In the genomic region with DNA sequence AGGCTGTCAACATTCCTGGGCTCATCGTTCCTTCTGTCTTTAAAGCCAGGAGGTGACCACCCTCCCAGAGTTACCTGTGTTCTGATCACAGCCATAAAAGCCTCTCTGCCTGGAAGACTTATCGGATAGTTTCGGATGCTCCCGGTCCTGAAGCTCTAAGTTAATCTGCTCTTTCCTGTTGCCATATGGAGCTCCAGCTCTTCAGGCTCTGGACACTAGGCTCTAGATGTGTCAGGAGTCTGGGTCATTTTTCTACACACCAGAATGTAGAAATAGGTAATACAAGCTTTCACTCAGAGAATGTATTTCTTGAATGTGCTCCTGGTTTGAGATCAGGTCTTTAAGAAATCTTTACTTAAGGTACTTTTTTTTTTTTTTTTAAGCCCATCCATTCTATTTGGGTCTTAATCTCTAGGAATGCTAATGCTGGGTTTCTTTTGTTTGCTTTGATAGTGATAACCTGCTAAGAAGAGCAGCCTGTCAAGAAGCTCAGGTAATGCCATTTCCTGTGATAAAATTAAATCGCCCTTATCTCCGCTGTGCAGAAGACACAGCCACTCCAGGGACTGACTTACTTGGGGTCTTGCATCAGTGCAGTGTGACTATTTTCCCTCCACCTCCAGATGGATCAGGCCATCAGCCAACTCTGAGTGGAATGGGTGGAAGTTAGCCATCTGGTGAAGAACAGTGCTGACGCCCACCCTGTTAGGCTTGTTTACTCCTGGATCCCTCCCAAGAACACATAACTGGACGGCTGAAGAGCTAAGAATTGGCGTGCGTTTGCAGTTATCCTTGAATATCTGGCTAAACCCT, we compare ENCODE assay signal across 8 mouse cellular contexts. TPM values are rescaled to one million over a fixed set of nuclear protein-coding genes. Genes with fewer than 3 reads are reported as not detected.
DNase-seq lines count a peak whose midpoint lies in the region; ATAC-seq and TF ChIP-seq lines count a peak whose summit lies in the region.

No protein-coding gene starts in this region.

- 0 out of 2 replicates have a peak overlapping the region, but pooled peaks have one; percentile 50 for H3K27ac ChIP-seq in forebrain, embryonic 14.5 days (ENCODE audit: low read depth, low read length)
- no peak overlapping the region for H3K27ac ChIP-seq in forebrain, embryonic 12.5 days
- peak overlapping the region; percentile 73; the same call in 1 of the 2 replicates for H3K27ac ChIP-seq in lung, embryonic 14.5 days (ENCODE audit: low read depth)
- H3K27ac ChIP-seq in thymus, adult 2 months (ENCODE audit: control insufficient read depth, insufficient read depth, low read length): no peak overlapping the region

- H3K4me2 ChIP-seq in forebrain, embryonic 14.5 days (ENCODE audit: low read length): no peak overlapping the region
- no peak overlapping the region for H3K4me2 ChIP-seq in forebrain, embryonic 12.5 days
- H3K4me2 ChIP-seq in lung, embryonic 14.5 days: no peak overlapping the region

- H3K36me3 ChIP-seq in forebrain, embryonic 14.5 days (ENCODE audit: control insufficient read depth, insufficient read depth, low read length): 0 out of 2 replicates have a peak, but pooled peaks cover 11% of the 10 kb centered on the region
- peaks cover 3% of the 10 kb centered on the region; the same call in 1 of the 2 replicates for H3K36me3 ChIP-seq in forebrain, embryonic 12.5 days (replicated peaks)
- peaks cover 3% of the 10 kb centered on the region; the same call in 1 of the 2 replicates for H3K36me3 ChIP-seq in lung, embryonic 14.5 days (ENCODE audit: insufficient read depth)
- peaks cover 4% of the 10 kb centered on the region; the same call in 1 of the 2 replicates for H3K36me3 ChIP-seq in thymus, adult 2 months (ENCODE audit: control insufficient read depth, insufficient read depth, low read length)

- TF ChIP-seq CTCF in lung, embryonic 14.5 days (IDR thresholded peaks at IDR 0.05; ENCODE audit: low read depth): no peak
- TF ChIP-seq CTCF in thymus, adult 2 months (IDR thresholded peaks at IDR 0.05; ENCODE audit: borderline replicate concordance, control insufficient read depth, extremely low read depth, insufficient read depth, low read length, poor library complexity): no peak

- H3K4me3 ChIP-seq in forebrain, embryonic 14.5 days (ENCODE audit: low read depth, low read length): no peak overlapping the region
- H3K4me3 ChIP-seq in forebrain, embryonic 12.5 days (replicated peaks): no peak overlapping the region
- no peak overlapping the region for H3K4me3 ChIP-seq in lung, embryonic 14.5 days (ENCODE audit: low read depth, low read length)
- H3K4me3 ChIP-seq in thymus, adult 2 months (ENCODE audit: control insufficient read depth, insufficient read depth, low read length): no peak overlapping the region

- H3K4me1 ChIP-seq in forebrain, embryonic 14.5 days (ENCODE audit: control insufficient read depth, insufficient read depth, low read length): no peaks in the 10 kb centered on the region
- no peaks in the 10 kb centered on the region for H3K4me1 ChIP-seq in forebrain, embryonic 12.5 days
- 0 out of 2 replicates have a peak, but pooled peaks cover 3% of the 10 kb centered on the region for H3K4me1 ChIP-seq in lung, embryonic 14.5 days (ENCODE audit: insufficient read depth)
- H3K4me1 ChIP-seq in thymus, adult 2 months (replicated peaks; ENCODE audit: control insufficient read depth, insufficient read depth, low read length): no peaks in the 10 kb centered on the region

- DNase-seq in forebrain, embryonic 14.5 days (ENCODE audit: low spot score): peak; percentile 86
- DNase-seq in 3T3-L1 (ENCODE audit: low read depth, low spot score): peak; percentile 28
- DNase-seq in cerebellum, postnatal 25 days: peak; percentile 61 to 62
- DNase-seq in heart, postnatal 4 days: peak; percentile 41
- DNase-seq in lung, embryonic 14.5 days: peak; percentile 89
- DNase-seq in testis, postnatal 10 days (ENCODE audit: low spot score): peak; percentile 49
- no peak for DNase-seq in thymus, adult 2 months

- WGBS in forebrain, embryonic 14.5 days: 63% methylated on average over 10 of the region's 10 CpGs
- 89% methylated on average over 10 of the region's 10 CpGs for WGBS in forebrain, embryonic 12.5 days
- 43% methylated on average over 10 of the region's 10 CpGs for WGBS in lung, embryonic 14.5 days
- WGBS in thymus, adult 2 months: 93% methylated on average over 10 of the region's 10 CpGs

- H3K9ac ChIP-seq in forebrain, embryonic 14.5 days (ENCODE audit: low read length): no peak overlapping the region
- no peak overlapping the region for H3K9ac ChIP-seq in forebrain, embryonic 12.5 days
- H3K9ac ChIP-seq in lung, embryonic 14.5 days: no peak overlapping the region

- peak; percentile 93 for ATAC-seq in forebrain, embryonic 14.5 days
- ATAC-seq in forebrain, embryonic 12.5 days (ENCODE audit: low FRiP score): no peak
- peak; percentile 97 for ATAC-seq in lung, embryonic 14.5 days (ENCODE audit: insufficient read depth)

- H3K9me3 ChIP-seq in forebrain, embryonic 14.5 days (replicated peaks; ENCODE audit: control insufficient read depth, low read length): no peaks in the 10 kb centered on the region
- no peaks in the 10 kb centered on the region for H3K9me3 ChIP-seq in forebrain, embryonic 12.5 days
- no peaks in the 10 kb centered on the region for H3K9me3 ChIP-seq in lung, embryonic 14.5 days (ENCODE audit: low read depth, low read length)

- TF ChIP-seq POLR2A in thymus, adult 2 months (IDR thresholded peaks at IDR 0.05; ENCODE audit: control insufficient read depth, extremely low read depth, insufficient read depth, low read length, poor library complexity): no peak

- H3K27me3 ChIP-seq in forebrain, embryonic 14.5 days (replicated peaks; ENCODE audit: control insufficient read depth, insufficient read depth, low read length): no peaks in the 10 kb centered on the region
- H3K27me3 ChIP-seq in forebrain, embryonic 12.5 days: no peaks in the 10 kb centered on the region
- no peaks in the 10 kb centered on the region for H3K27me3 ChIP-seq in lung, embryonic 14.5 days (ENCODE audit: insufficient read depth, low read length)
- no peaks in the 10 kb centered on the region for H3K27me3 ChIP-seq in thymus, adult 2 months (ENCODE audit: control insufficient read depth, insufficient read depth, low read length)

RNA-seq across cellular contexts. Expression of gene Agk, which starts 22.2 kb away (rescaled TPM):
- polyA plus RNA-seq in forebrain, embryonic 14.5 days (2014; fragmentation: Nextera tagmentation; extraction: Ambion mirVana): 49.5 and 56.7 TPM in 2 replicates
- polyA plus RNA-seq in forebrain, embryonic 12.5 days (2016; fragmentation: Nextera tagmentation; extraction: Ambion mirVana): 39.9 and 44.1 TPM in 2 replicates
- total RNA-seq in heart, postnatal 4 days (2021): 10 to 100 TPM; 26.9 to 27.9 TPM
- 46.9 and 47.3 TPM in 2 replicates for polyA plus RNA-seq in lung, embryonic 14.5 days (2014; fragmentation: Nextera tagmentation; extraction: Ambion mirVana)
- polyA plus RNA-seq in thymus, adult 2 months (2012; rRNA removed): 18.9 and 19.4 TPM in 2 replicates

Comparison
In these comparisons a context has a peak if more than half of its experiments do, and no peak if none do; other contexts are left out.
1. H3K27ac ChIP-seq: peak in forebrain, embryonic 14.5 days (single experiment) and lung, embryonic 14.5 days (single experiment); none in forebrain, embryonic 12.5 days (single experiment) and thymus, adult 2 months (single experiment).